Mouse (Mus musculus): ENCODE measurements around the gene Shc2.

Shc2 gene

GRCm38 (mm10) chr10:79637128-79638110 lies at the start of gene Shc2:
Gene Shc2 (minus strand): TSS chr10:79637918.
- DNase-seq (ENCODE audit: low spot score in 2 of 2), result peak; percentile 93

- DNase-seq (ENCODE audit: low spot score in 2 of 2), result no peak
These were observed 49.8 kb upstream of the Shc2 start for GRCm38 (mm10) chr10:79687513-79687912.

- DNase-seq (ENCODE audit: low spot score in 2 of 2), result no peak
These were observed 49.0 kb upstream of the Shc2 start for GRCm38 (mm10) chr10:79686691-79687090.

DNA sequence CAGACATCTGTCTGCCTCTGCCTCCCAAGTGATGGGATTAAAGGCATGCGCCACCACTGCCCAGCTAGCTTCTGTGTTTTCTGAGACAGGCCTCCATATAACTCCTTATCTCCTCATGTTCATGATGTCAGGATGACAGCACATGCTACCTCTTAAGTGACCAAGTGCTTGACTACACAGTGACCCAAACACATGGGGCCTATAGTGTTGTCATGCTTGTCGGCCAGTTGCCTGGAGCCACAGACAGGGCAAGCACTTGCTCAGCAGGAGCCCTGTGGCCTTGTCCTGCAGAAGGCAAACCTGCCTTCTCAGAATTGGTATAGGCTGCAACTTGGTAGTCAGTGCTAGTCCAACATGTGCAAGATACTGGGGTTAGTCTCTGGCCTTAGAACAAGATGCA lies 48.5 kb upstream of the Shc2 start:
- DNase-seq (ENCODE audit: low spot score in 2 of 2), result no peak

- no peak for DNase-seq (ENCODE audit: low spot score in 2 of 2)
These were observed 47.3 kb upstream of the Shc2 start for GRCm38 (mm10) chr10:79684770-79685600.

DNA sequence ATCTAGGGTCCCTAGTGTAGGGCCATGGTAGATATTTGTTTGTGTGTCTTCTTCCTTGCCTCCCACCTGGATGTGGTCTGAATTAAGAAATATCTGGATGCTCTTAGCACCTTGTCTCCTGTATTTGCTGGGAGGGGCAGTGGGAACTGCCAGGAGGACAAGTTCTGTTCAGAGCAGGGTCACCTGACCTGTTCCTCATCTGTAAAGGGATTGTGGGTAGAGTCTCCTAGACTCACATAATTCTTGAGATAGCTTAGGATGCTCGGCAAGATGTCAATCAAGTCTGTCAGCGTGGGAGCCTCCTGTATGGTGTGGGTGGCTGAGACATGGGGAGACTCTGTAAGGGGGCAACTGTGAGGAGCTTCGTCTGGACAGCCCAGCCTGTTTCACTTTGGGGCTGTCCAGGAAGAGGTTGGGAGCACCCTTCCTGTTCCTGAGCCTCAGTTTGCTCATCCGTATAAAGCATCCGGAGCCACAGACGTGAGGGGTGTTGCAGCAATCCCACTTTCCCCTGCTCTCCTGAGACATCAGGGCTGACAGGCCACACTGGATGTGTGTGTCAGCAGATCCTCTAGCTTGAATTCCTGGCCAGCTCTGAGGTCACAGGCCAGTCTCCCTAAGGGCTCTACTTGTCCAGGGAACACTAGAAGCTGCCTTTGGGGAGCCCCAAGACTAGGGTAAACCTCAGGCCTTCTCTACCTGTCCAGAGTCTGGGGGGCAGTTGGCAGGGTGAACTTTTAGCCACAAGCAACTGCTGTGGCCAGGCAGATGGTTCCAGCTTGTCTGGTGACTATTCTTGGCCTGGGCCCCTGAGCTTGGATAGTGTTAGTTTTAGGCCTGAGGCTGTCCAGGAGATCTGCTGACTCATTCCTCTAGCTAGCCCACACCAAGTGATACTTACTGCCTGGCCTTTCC lies 46.3 kb upstream of the Shc2 start:
- no peak for DNase-seq (ENCODE audit: low spot score in 2 of 2)

- DNase-seq (ENCODE audit: low spot score in 2 of 2), result peak in 1 of 2 experiments; percentile 73
These were observed 45.3 kb upstream of the Shc2 start for GRCm38 (mm10) chr10:79682916-79683582.

- DNase-seq (ENCODE audit: low spot score in 2 of 2), result peak in 1 of 2 experiments; percentile 51
These were observed 44.8 kb upstream of the Shc2 start for GRCm38 (mm10) chr10:79682551-79682915.

DNA sequence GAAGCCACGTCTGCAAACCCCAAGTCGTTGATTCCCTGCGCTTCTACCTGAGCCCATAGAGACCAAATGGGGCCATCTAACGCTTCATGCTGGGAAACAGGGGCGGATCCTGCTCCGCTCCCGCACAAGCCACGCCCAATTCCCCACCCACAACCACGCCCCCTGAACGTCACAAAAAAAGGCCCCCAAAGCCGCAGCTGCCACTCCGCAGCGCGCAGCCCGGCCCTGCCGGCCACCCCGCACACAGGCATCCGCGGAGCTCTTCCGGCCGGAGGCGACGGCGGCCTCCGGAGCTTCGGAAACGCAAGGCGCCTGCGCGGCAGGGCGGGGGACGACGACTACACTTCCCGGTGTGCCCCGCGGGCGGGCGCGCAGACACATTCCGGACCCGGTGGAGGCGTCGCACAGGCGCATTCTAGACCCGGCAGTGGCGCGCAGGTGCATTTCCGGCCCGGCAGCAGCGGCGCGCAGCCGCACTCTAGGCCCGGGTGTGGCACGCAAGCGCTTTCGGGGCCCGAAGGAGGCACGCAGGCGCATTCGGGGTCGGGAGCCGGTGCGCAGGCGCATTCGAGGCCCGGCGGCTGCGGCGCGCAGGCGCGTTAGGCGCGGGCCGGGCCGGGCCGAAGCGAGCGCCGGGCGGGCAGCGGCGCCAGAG lies 44.0 kb upstream of the Shc2 start, which contains the start of gene Cdc34:
TSS of gene Cdc34 (plus strand) at position 605 of the 655 bp plus-strand sequence.
- peak; percentile 100 for DNase-seq (ENCODE audit: low spot score in 2 of 2)

DNA sequence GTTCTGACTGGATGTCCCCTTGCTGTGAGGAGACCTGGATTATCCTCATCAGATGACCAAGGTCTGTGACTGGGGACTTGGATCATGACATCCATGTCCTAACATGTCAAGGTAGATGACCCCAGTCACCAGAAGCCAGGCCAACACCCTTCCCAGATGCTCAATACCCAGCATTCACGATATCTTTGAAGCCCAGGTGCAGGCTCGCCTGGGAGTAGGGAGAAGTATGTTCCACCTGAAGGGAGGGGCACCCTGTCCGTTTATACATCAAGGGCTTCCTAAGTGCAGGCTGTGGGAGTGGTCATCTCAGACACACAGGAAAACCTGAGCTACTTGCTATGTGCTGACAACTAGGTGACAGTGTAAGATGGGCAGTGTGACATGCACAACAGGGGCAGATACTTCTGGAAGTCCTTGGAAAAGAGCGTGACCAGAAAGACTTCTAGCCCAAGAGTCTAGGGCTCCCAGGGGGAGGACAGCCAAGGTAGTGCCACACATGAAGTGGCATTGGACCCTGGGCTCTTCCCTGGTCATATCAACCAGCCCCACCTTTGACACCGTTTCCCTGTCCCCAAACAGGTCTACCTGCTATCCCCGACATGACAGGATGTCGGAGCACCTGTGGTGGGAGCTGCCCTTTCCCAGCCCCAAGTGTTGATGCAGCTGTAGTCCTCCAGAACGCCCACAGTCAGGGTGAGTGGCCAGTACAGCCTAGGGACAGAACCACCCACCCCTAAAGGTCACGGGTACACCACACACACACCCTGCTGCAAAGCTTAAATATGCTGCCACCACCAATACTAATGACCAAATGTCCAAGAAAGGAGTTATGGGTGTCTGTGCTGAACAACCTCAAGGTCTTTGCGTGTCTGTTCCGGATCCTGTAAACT lies 43.1 kb upstream of the Shc2 start:
- peak; percentile 48 to 74 for DNase-seq (ENCODE audit: low spot score in 2 of 2)

DNA sequence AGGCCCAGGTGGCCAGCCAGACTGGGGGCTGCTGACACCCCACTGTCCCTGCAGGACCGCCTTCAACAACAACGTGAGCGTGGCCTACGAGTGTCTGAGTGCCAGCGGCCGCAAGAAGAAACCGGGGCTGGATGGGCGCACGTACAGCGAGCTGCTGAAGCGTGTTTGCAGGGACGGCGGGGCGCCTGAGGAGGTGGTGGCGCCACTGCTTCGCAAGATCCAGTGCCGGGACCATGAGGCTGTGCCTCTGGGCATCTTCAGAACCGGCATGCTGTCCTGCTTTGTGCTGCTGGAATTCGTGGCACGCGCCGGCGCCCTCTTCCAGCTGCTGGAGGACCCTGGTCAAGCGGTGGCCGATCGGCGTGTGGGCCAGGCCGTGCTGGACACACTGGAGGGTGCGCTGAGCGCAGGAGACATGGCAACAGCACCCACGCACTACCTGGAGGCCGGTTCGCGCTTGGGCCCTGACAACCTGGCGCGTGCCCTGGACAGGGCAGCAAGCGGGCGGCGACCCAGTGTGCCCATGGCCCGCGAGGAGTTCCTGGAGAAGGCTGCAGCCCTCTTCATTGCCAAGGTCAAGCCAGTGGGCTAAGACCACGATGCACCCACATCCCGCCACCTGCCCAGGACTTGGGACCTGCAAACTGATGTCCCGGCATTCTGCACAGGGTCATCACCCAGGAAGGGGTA lies 37.8 kb upstream of the Shc2 start:
- DNase-seq (ENCODE audit: low spot score in 2 of 2), result no peak

DNA sequence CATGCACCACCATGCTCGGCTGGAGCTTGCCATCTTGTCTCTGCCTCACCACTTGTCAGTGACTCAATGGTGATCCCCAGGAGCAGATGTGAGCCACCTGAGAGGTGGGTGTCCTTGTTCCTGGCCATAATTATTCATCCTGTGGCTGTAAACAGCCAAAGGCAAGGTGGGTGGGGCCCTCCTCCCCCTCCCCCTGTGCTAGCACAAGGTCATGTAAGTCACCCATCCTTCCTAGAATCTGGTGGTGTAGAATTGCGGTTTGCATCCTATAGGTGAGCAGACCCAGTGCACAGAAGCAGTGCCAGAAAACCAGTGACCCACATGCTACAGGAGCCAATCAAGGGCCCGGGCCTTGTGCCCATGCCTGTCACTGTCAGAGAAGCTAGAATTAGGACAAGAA lies 35.3 kb upstream of the Shc2 start:
- DNase-seq (ENCODE audit: low spot score in 2 of 2), result peak in 1 of 2 experiments; percentile 36

GRCm38 (mm10) chr10:79672088-79672455 lies 34.4 kb upstream of the Shc2 start:
- no peak for DNase-seq (ENCODE audit: low spot score in 2 of 2)

DNA sequence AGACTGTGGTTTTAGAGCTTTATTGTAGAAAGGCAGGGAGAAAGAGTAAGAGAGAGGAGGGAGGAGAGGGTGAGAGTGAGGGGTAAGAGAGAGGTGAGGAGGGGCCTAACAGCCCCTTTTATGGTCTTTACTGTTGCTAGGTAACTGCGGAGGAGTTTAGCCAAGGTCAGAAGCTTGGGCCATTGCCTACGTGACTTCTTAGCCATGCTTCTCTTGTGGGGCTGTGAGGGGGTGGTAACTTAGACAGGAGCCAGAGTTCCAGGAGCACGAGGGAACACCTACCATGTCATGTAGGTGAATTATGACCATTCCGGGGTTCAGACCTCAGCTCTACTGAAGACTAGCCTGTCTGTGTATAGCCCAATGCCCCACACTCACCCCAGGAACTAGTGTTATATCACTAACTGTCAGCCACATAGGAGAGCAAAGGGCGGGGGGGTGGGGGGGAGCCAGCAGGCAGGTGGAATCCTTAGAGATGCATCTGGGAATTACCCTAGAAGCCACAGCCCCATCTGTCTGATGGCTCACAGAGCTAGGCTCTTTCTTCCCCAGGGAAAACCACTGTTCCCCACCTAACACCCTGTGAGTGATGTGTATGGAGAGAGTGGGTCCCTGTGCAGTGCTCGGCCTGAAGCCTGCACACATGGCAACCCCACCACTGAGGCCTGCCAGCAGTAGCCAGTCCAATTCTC lies 33.8 kb upstream of the Shc2 start:
- DNase-seq (ENCODE audit: low spot score in 2 of 2), result no peak

DNA sequence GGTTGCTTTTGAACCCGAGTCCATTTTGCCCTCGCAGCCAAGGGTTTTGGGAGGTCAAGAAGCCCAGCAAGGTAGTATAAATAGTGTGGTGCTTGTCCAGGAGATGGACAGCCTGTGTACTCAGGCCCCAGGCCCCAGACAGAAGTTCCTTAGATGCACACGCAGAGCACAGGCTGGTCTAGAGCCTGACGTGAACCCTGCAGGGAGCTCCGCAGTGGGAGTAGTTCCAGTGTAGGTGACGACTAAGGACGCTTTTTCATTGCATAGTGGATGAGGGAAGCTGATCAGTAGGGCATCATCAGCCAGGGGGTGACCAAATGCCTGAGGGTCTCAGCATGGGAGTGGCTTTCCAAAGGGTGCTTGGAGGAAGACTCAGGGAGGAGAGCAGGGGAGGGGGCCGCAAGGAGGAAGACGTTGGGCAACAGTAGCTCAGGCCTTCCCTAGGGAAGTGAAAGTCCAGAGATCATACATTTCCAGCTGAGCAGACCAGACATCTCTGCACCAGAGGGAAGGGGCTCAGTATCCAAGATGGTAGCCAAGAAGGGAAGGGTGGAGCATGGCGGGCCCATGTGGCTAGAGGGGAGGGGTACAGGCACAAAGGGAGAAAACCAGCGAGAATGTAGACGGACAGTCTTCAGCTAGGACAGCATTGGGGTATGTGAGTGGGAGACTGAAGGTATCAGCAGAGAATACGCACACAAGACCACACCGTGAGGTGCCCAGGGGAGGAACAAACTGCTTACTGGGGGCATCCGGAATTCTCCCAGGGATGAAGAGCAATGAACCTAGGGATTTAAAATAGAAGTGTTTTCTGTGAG lies 32.6 kb upstream of the Shc2 start:
- peak in 1 of 2 experiments; percentile 61 for DNase-seq (ENCODE audit: low spot score in 2 of 2)

DNA sequence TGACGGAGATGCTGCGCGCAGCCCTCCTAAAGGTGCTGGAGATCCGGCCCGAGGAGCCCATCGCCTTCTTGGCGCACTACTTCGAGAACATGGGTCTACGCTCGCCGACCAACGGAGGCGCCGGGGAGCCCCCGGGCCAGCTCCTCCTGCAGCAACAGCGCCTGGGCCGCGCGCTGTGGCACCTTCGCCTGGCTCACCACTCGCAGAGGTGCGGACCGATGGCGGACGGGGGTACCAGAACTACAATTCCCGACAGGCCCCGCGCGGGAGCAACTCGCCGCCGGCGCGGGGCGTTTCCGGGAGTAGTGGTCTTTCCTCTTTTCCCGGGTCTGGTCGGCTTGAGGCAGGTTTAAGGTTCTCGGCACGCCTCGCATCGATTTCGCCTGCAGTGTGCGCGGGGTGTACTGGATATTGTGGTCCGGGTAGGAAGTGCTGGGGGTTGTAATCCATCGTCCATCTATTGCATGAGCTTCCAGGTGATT lies 31.9 kb upstream of the Shc2 start:
- DNase-seq (ENCODE audit: low spot score in 2 of 2), result peak; percentile 91 to 92

Measured in right cerebral cortex, postnatal 10 days (tissue).